ENCODE assay signal across 8 mouse cellular contexts in the genomic region with DNA sequence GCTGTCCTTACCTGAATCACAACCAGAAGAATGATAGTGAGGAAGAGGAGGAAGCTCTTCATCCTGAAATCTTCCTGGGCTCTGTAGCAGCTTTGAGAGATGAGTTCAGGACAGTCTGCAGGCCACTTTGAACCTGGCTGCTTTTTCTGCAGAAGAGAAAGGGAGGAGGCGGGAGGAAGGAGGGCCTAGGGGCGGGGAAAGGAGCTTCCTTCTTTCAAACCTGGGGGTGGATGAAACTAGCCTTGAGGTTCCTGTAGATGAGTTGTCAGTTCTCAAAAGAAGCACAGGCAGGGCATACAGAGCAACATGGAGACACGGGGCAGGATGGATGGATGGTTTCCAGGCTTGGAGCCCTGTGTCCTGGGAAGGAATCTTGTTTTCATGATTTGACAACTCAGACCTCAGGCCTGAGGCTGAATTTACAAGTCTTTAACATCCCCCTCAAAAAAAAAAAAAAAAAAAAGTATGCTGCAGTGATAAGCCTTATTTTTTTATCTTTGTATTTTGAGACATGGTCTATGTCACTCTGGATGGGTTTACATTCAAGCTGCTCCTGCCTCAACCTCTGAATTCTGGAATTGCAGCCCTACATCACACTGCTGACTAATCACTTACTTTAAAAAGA. TPM values are rescaled to one million over a fixed set of nuclear protein-coding genes. Genes with fewer than 3 reads are reported as not detected.
DNase-seq lines count a peak whose midpoint lies in the region; ATAC-seq and TF ChIP-seq lines count a peak whose summit lies in the region.

A gene (minus strand): TSS at position 160 of the 625 bp plus-strand sequence.

- no peaks in the 10 kb centered on the region for H3K4me1 ChIP-seq in kidney, adult 2 months (ENCODE audit: control insufficient read depth, insufficient read depth, low read length)
- H3K4me1 ChIP-seq in kidney, embryonic 14.5 days (ENCODE audit: control insufficient read depth, insufficient read depth, low read length) = 0 out of 2 replicates have a peak, but pooled peaks cover 3% of the 10 kb centered on the region
- peaks cover 68% of the 10 kb centered on the region for H3K4me1 ChIP-seq in thymus, adult 2 months (replicated peaks; ENCODE audit: control insufficient read depth, insufficient read depth, low read length)
- H3K4me1 ChIP-seq in forebrain, embryonic 15.5 days = no peaks in the 10 kb centered on the region

- H3K36me3 ChIP-seq in kidney, adult 2 months (ENCODE audit: control insufficient read depth, insufficient read depth, low read length) = no peaks in the 10 kb centered on the region
- no peaks in the 10 kb centered on the region for H3K36me3 ChIP-seq in kidney, embryonic 14.5 days (ENCODE audit: control insufficient read depth, insufficient read depth, low read length)
- no peaks in the 10 kb centered on the region for H3K36me3 ChIP-seq in thymus, adult 2 months (ENCODE audit: control insufficient read depth, insufficient read depth, low read length)
- H3K36me3 ChIP-seq in forebrain, embryonic 15.5 days = no peaks in the 10 kb centered on the region

- peak; percentile 40 for DNase-seq in kidney, adult 2 months
- DNase-seq in lung, postnatal 25 days (ENCODE audit: low spot score) = peak; percentile 77
- DNase-seq in thymus, adult 2 months = peak; percentile 87
- DNase-seq in right cerebral cortex, adult 2 months (ENCODE audit: low spot score in 2 of 2) = no peak
- DNase-seq in cerebellum, adult 11 months = no peak

- no peak for TF ChIP-seq CTCF in kidney, adult 2 months (conservative IDR thresholded peaks at IDR 0.05; ENCODE audit: insufficient read depth, insufficient read length, low read depth, low read length)
- no peak for TF ChIP-seq CTCF in thymus, adult 2 months (IDR thresholded peaks at IDR 0.05; ENCODE audit: borderline replicate concordance, control insufficient read depth, extremely low read depth, insufficient read depth, low read length, poor library complexity)

- TF ChIP-seq POLR2A in kidney, adult 2 months (IDR thresholded peaks at IDR 0.05; ENCODE audit: low read depth, low read length) = no peak
- 0 out of 2 replicates have a peak, but pooled peaks have one; percentile 51 for TF ChIP-seq POLR2A in thymus, adult 2 months (IDR thresholded peaks at IDR 0.05; ENCODE audit: control insufficient read depth, extremely low read depth, insufficient read depth, low read length, poor library complexity)

- H3K4me3 ChIP-seq in kidney, adult 2 months (ENCODE audit: insufficient read depth, low read depth, low read length) = peak within 1 kb of the TSS; percentile 16; the same call in 1 of the 2 replicates
- H3K4me3 ChIP-seq in kidney, embryonic 14.5 days (ENCODE audit: low read length) = no peak within 1 kb of the TSS
- H3K4me3 ChIP-seq in thymus, adult 2 months (ENCODE audit: control insufficient read depth, insufficient read depth, low read length) = peak within 1 kb of the TSS; percentile 85
- H3K4me3 ChIP-seq in forebrain, embryonic 15.5 days = no peak within 1 kb of the TSS

- 77% methylated on average over 3 of the region's 3 CpGs for WGBS in kidney, adult 2 months
- 69% methylated on average over 3 of the region's 3 CpGs for WGBS in kidney, embryonic 14.5 days
- 3% methylated on average over 3 of the region's 3 CpGs for WGBS in thymus, adult 2 months
- 65% methylated on average over 3 of the region's 3 CpGs for WGBS in forebrain, embryonic 15.5 days

- H3K9me3 ChIP-seq in kidney, embryonic 14.5 days (ENCODE audit: control insufficient read depth, low read length) = no peaks in the 10 kb centered on the region
- H3K9me3 ChIP-seq in forebrain, embryonic 15.5 days = no peaks in the 10 kb centered on the region

- no peak for ATAC-seq in kidney, embryonic 14.5 days (ENCODE audit: low FRiP score, low TSS enrichment)
- no peak for ATAC-seq in erythroid progenitor cell, adult 5-6 weeks (replicated peaks; ENCODE audit: low FRiP score, poor library complexity, severe bottlenecking)
- ATAC-seq in forebrain, embryonic 15.5 days (replicated peaks) = no peak

- no peaks in the 10 kb centered on the region for H3K27me3 ChIP-seq in kidney, adult 2 months (replicated peaks; ENCODE audit: control insufficient read depth, insufficient read depth, low read length)
- no peaks in the 10 kb centered on the region for H3K27me3 ChIP-seq in kidney, embryonic 14.5 days (ENCODE audit: control insufficient read depth, insufficient read depth, low read length)
- no peaks in the 10 kb centered on the region for H3K27me3 ChIP-seq in thymus, adult 2 months (ENCODE audit: control insufficient read depth, insufficient read depth, low read length)
- no peaks in the 10 kb centered on the region for H3K27me3 ChIP-seq in forebrain, embryonic 15.5 days

- H3K27ac ChIP-seq in kidney, adult 2 months (ENCODE audit: insufficient read depth, low read depth, low read length) = no peak within 1 kb of the TSS
- no peak within 1 kb of the TSS for H3K27ac ChIP-seq in kidney, embryonic 14.5 days (ENCODE audit: low read depth, low read length)
- H3K27ac ChIP-seq in thymus, adult 2 months (ENCODE audit: control insufficient read depth, insufficient read depth, low read length) = peak within 1 kb of the TSS; percentile 83
- no peak within 1 kb of the TSS for H3K27ac ChIP-seq in forebrain, embryonic 15.5 days (replicated peaks)

- H3K9ac ChIP-seq in kidney, embryonic 14.5 days (ENCODE audit: low read depth, low read length) = no peak within 1 kb of the TSS
- H3K9ac ChIP-seq in forebrain, embryonic 15.5 days (replicated peaks) = no peak within 1 kb of the TSS

- no peak within 1 kb of the TSS for H3K4me2 ChIP-seq in kidney, embryonic 14.5 days (replicated peaks; ENCODE audit: low read depth, low read length)
- H3K4me2 ChIP-seq in forebrain, embryonic 15.5 days (replicated peaks) = no peak within 1 kb of the TSS

RNA-seq across cellular contexts. Expression of the gene that starts here (rescaled TPM):
- polyA plus RNA-seq in kidney, adult 2 months (2012; rRNA removed) = 14.8 and 65.1 TPM in 2 replicates
- 8.9 and 12.1 TPM in 2 replicates for polyA plus RNA-seq in kidney, embryonic 14.5 days (2014; fragmentation: Nextera tagmentation; extraction: Ambion mirVana)
- 157 and 288 TPM in 2 replicates for total RNA-seq in erythroid progenitor cell, adult 5-6 weeks (2015; ENCODE audit: low replicate concordance)
- total RNA-seq in erythroid progenitor cell, adult 5-6 weeks (2017; ENCODE audit: low replicate concordance) = 103 and 211 TPM in 2 replicates
- 355 and 480 TPM in 2 replicates for polyA plus RNA-seq in thymus, adult 2 months (2012; rRNA removed)
- polyA plus RNA-seq in forebrain, embryonic 15.5 days (2015; fragmentation: Nextera tagmentation; extraction: Ambion mirVana) = 1.5 and 1.9 TPM in 2 replicates

Comparison
In these comparisons a context has a peak if more than half of its experiments do, and no peak if none do; other contexts are left out.
1. H3K4me3 ChIP-seq: peak in kidney, adult 2 months (single experiment) and thymus, adult 2 months (single experiment); none in kidney, embryonic 14.5 days (single experiment) and forebrain, embryonic 15.5 days (single experiment).
2. DNase-seq: peak in kidney, adult 2 months (single experiment), lung, postnatal 25 days (single experiment) and thymus, adult 2 months (single experiment); none in right cerebral cortex, adult 2 months (0 of 2) and cerebellum, adult 11 months (single experiment).